Mouse (Mus musculus): ENCODE data around the gene Map3k14. TPM values are rescaled to one million over a fixed set of nuclear protein-coding genes. Genes with fewer than 3 reads are reported as not detected.

The Map3k14 gene
- polyA plus RNA-seq, 1 experiment from 2014 or later: 5.3 TPM

Other genes with a start within 250 kb of the Map3k14 start
- gene Nmt1, start 239.3 kb downstream of the Map3k14 start, polyA plus RNA-seq (2015; fragmentation: Nextera tagmentation; extraction: Ambion mirVana): 50.7 and 51.9 TPM in 2 replicates
- 161 and 201 TPM in 2 replicates for gene Dcakd, start 239.1 kb downstream of the Map3k14 start, polyA plus RNA-seq (2015; fragmentation: Nextera tagmentation; extraction: Ambion mirVana)
- gene Plcd3, start 165.8 kb downstream of the Map3k14 start, polyA plus RNA-seq (2015; fragmentation: Nextera tagmentation; extraction: Ambion mirVana): 8.2 and 8.7 TPM in 2 replicates
- gene Acbd4, start 165.8 kb downstream of the Map3k14 start, polyA plus RNA-seq (2015; fragmentation: Nextera tagmentation; extraction: Ambion mirVana): 28.7 and 29.9 TPM in 2 replicates
- 5.5 and 6.6 TPM in 2 replicates for gene Hexim1, start 151.2 kb downstream of the Map3k14 start, polyA plus RNA-seq (2015; fragmentation: Nextera tagmentation; extraction: Ambion mirVana)
- 11.3 and 11.8 TPM in 2 replicates for gene Hexim2, start 135.0 kb downstream of the Map3k14 start, polyA plus RNA-seq (2015; fragmentation: Nextera tagmentation; extraction: Ambion mirVana)
- 2.4 and 3.4 TPM in 2 replicates for gene Fmnl1, start 96.4 kb downstream of the Map3k14 start, polyA plus RNA-seq (2015; fragmentation: Nextera tagmentation; extraction: Ambion mirVana)
- 0.27 and 0.82 TPM in 2 replicates for gene 1700023F06Rik, start 58.9 kb downstream of the Map3k14 start, polyA plus RNA-seq (2015; fragmentation: Nextera tagmentation; extraction: Ambion mirVana)
- gene Spata32, start 49.0 kb downstream of the Map3k14 start, polyA plus RNA-seq (2015; fragmentation: Nextera tagmentation; extraction: Ambion mirVana): not detected in 2 replicates
- 17.8 and 18.7 TPM in 2 replicates for gene Arhgap27, start 96.2 kb upstream of the Map3k14 start, polyA plus RNA-seq (2015; fragmentation: Nextera tagmentation; extraction: Ambion mirVana)
- 9.2 and 10.3 TPM in 2 replicates for gene Plekhm1, start 145.2 kb upstream of the Map3k14 start, polyA plus RNA-seq (2015; fragmentation: Nextera tagmentation; extraction: Ambion mirVana)
- not detected in 2 replicates for gene Lrrc37a, start 237.1 kb upstream of the Map3k14 start, polyA plus RNA-seq (2015; fragmentation: Nextera tagmentation; extraction: Ambion mirVana)

All from kidney, embryonic 16.5 days (tissue).